Mouse (Mus musculus): Measurements from ENCODE around the gene Adrb1.

Adrb1 gene

GRCm38 (mm10) chr19:56703238-56704097, 18.5 kb upstream of the Adrb1 start:
- peak; percentile 38 for DNase-seq (ENCODE audit: low spot score)

- peak; percentile 16 for DNase-seq (ENCODE audit: low spot score)
Measured at GRCm38 (mm10) chr19:56705026-56705675, 16.8 kb upstream of the Adrb1 start.

GRCm38 (mm10) chr19:56708794-56709193, 13.2 kb upstream of the Adrb1 start:
- no peak for DNase-seq (ENCODE audit: low spot score)

GRCm38 (mm10) chr19:56710131-56710905, 11.7 kb upstream of the Adrb1 start:
- no peak for DNase-seq (ENCODE audit: low spot score)

- DNase-seq (ENCODE audit: low spot score), result no peak
Measured at GRCm38 (mm10) chr19:56713613-56714012, 8.4 kb upstream of the Adrb1 start.

- no peak for DNase-seq (ENCODE audit: low spot score)
Measured at GRCm38 (mm10) chr19:56714661-56715170, 7.3 kb upstream of the Adrb1 start.

- no peak for DNase-seq (ENCODE audit: low spot score)
Measured at GRCm38 (mm10) chr19:56718046-56718445, 4.0 kb upstream of the Adrb1 start.

GRCm38 (mm10) chr19:56720882-56721281, 1.1 kb upstream of the Adrb1 start:
- DNase-seq (ENCODE audit: low spot score), result no peak

GRCm38 (mm10) chr19:56722291-56722707, 300 bp downstream of the Adrb1 start:
- no peak for DNase-seq (ENCODE audit: low spot score)

- DNase-seq (ENCODE audit: low spot score), result no peak
Measured at GRCm38 (mm10) chr19:56722711-56723330, 822 bp downstream of the Adrb1 start.

GRCm38 (mm10) chr19:56723331-56724125, 1.5 kb downstream of the Adrb1 start:
- DNase-seq (ENCODE audit: low spot score), result peak; percentile 58

- DNase-seq (ENCODE audit: low spot score), result no peak
Measured at GRCm38 (mm10) chr19:56724126-56724597, 2.2 kb downstream of the Adrb1 start.

GRCm38 (mm10) chr19:56727170-56727877, 5.3 kb downstream of the Adrb1 start:
- no peak for DNase-seq (ENCODE audit: low spot score)

GRCm38 (mm10) chr19:56734033-56734572, 12.1 kb downstream of the Adrb1 start:
- no peak for DNase-seq (ENCODE audit: low spot score)

GRCm38 (mm10) chr19:56735747-56736146, 13.7 kb downstream of the Adrb1 start:
- DNase-seq (ENCODE audit: low spot score), result no peak

- DNase-seq (ENCODE audit: low spot score), result no peak
Measured at GRCm38 (mm10) chr19:56736287-56736686, 14.3 kb downstream of the Adrb1 start.

GRCm38 (mm10) chr19:56745061-56745460, 23.1 kb downstream of the Adrb1 start:
- no peak for DNase-seq (ENCODE audit: low spot score)

GRCm38 (mm10) chr19:56745528-56745927, 23.5 kb downstream of the Adrb1 start:
- DNase-seq (ENCODE audit: low spot score), result no peak

- no peak for DNase-seq (ENCODE audit: low spot score)
Measured at GRCm38 (mm10) chr19:56746618-56747017, 24.6 kb downstream of the Adrb1 start.

GRCm38 (mm10) chr19:56747878-56748277, 25.9 kb downstream of the Adrb1 start:
- DNase-seq (ENCODE audit: low spot score), result no peak

All from urinary bladder, postnatal 25 days (tissue).